Mouse (Mus musculus): Measurements from ENCODE around the gene Exog. TPM values are rescaled to one million over a fixed set of nuclear protein-coding genes. Genes with fewer than 3 reads are reported as not detected.

The Exog gene
- total RNA-seq, 2 experiments from 2014 or later: 24.1 to 24.7 TPM

- no peak for DNase-seq (ENCODE audit: low spot score in 2 of 2)
These were observed 994 bp downstream of the Exog start for GRCm38 (mm10) chr9:119445737-119446136.

GRCm38 (mm10) chr9:119455967-119456366 lies 11.2 kb downstream of the Exog start:
- no peak for DNase-seq (ENCODE audit: low spot score in 2 of 2)
- intact Hi-C loops (cut with DNase I): no loop called here

More at GRCm38 (mm10) chr9:119445737-119446136, 994 bp downstream of the Exog start:
- intact Hi-C loops (cut with DNase I): no loop called here

GRCm38 (mm10) chr9:119457122-119457521 lies 12.4 kb downstream of the Exog start:
- intact Hi-C loops (cut with DNase I): no loop called here
- no peak for DNase-seq (ENCODE audit: low spot score in 2 of 2)

GRCm38 (mm10) chr9:119460410-119460809 lies 15.7 kb downstream of the Exog start:
- intact Hi-C loops (cut with DNase I): loop anchor here (2.0 kb wide), 2 partner anchors 120 to 290 kb away; no protein-coding TSS in a partner anchor
- DNase-seq (ENCODE audit: low spot score in 2 of 2): peak; percentile 72 to 75

GRCm38 (mm10) chr9:119465056-119465455 lies 20.3 kb downstream of the Exog start:
- intact Hi-C loops (cut with DNase I): no loop called here
- no peak for DNase-seq (ENCODE audit: low spot score in 2 of 2)

GRCm38 (mm10) chr9:119465595-119465994 lies 20.9 kb downstream of the Exog start:
- no peak for DNase-seq (ENCODE audit: low spot score in 2 of 2)
- intact Hi-C loops (cut with DNase I): no loop called here

GRCm38 (mm10) chr9:119469691-119470353 lies 25.1 kb downstream of the Exog start:
- DNase-seq (ENCODE audit: low spot score in 2 of 2): no peak
- intact Hi-C loops (cut with DNase I): no loop called here

- DNase-seq (ENCODE audit: low spot score in 2 of 2): no peak
- intact Hi-C loops (cut with DNase I): no loop called here
These were observed 27.7 kb downstream of the Exog start for GRCm38 (mm10) chr9:119472412-119472918.

- no peak for DNase-seq (ENCODE audit: low spot score in 2 of 2)
- intact Hi-C loops (cut with DNase I): no loop called here
These were observed 28.3 kb downstream of the Exog start for GRCm38 (mm10) chr9:119473011-119473410.

GRCm38 (mm10) chr9:119473608-119474164 lies 28.9 kb downstream of the Exog start:
- DNase-seq (ENCODE audit: low spot score in 2 of 2): no peak
- intact Hi-C loops (cut with DNase I): no loop called here

GRCm38 (mm10) chr9:119474717-119475611 lies 30.2 kb downstream of the Exog start:
- no peak for DNase-seq (ENCODE audit: low spot score in 2 of 2)
- intact Hi-C loops (cut with DNase I): no loop called here

GRCm38 (mm10) chr9:119477754-119478153 lies 33.0 kb downstream of the Exog start:
- DNase-seq (ENCODE audit: low spot score in 2 of 2): no peak
- intact Hi-C loops (cut with DNase I): no loop called here

- intact Hi-C loops (cut with DNase I): no loop called here
- DNase-seq (ENCODE audit: low spot score in 2 of 2): no peak
These were observed 33.6 kb downstream of the Exog start for GRCm38 (mm10) chr9:119478345-119478744.

- no peak for DNase-seq (ENCODE audit: low spot score in 2 of 2)
- intact Hi-C loops (cut with DNase I): no loop called here
These were observed 34.6 kb downstream of the Exog start for GRCm38 (mm10) chr9:119479297-119479696.

GRCm38 (mm10) chr9:119481612-119482011 lies 36.9 kb downstream of the Exog start:
- no peak for DNase-seq (ENCODE audit: low spot score in 2 of 2)
- intact Hi-C loops (cut with DNase I): no loop called here

GRCm38 (mm10) chr9:119483554-119484353 lies 39.0 kb downstream of the Exog start:
- no peak for DNase-seq (ENCODE audit: low spot score in 2 of 2)
- intact Hi-C loops (cut with DNase I): no loop called here

- intact Hi-C loops (cut with DNase I): no loop called here
These were observed 39.7 kb downstream of the Exog start for GRCm38 (mm10) chr9:119484420-119484819.

GRCm38 (mm10) chr9:119484868-119485267 lies 40.1 kb downstream of the Exog start:
- DNase-seq (ENCODE audit: low spot score in 2 of 2): no peak
- intact Hi-C loops (cut with DNase I): no loop called here

More at GRCm38 (mm10) chr9:119484420-119484819, 39.7 kb downstream of the Exog start:
- no peak for DNase-seq (ENCODE audit: low spot score in 2 of 2)

- DNase-seq (ENCODE audit: low spot score in 2 of 2): no peak
- intact Hi-C loops (cut with DNase I): no loop called here
These were observed 51.6 kb downstream of the Exog start for GRCm38 (mm10) chr9:119496354-119496753.

Data from left cerebral cortex, postnatal 36 days (tissue).